In the genomic region with DNA sequence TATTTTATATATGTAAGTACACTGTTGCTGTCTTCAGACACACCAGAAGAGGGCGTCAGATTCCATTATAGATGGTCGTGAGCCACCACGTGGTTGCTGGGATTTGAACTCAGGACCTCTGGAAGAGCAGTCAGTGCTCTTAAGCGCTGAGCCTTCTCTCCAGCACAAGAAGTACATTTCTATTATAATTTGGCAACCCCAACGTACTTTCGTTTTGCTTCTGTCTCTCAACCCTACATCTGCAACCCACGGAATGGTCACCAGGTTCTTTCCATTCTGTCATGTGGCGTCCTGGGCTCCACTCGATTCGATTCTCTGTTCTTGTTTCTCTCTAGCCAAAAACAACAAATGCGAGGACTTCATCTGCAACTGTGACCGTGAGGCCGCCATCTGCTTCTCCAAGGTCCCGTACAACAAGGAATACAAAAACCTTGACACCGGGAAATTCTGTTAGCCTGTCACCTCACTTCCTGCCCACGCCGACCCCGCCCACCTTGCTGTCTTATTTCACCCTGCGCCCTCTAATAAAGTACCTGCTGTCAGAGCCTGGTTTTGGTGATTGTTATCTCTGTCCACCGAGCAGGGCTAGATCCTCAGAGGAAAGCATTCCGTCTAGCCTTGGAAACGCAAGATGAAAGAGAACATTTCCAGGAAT, we compare ENCODE assay signal across 13 mouse cellular contexts. TPM values are rescaled to one million over a fixed set of nuclear protein-coding genes. Genes with fewer than 3 reads are reported as not detected.
DNase-seq lines count a peak whose midpoint lies in the region; ATAC-seq and TF ChIP-seq lines count a peak whose summit lies in the region.
"Had no signal": no experiment of that assay in that cellular context is flagged by ENCODE, and none has a peak within 500 bp of the region (broad histone marks: within the 10 kb centered on the region; RNA-seq: fewer than 3 reads in every experiment).

No protein-coding gene starts in this region.

- H3K4me3 ChIP-seq in erythroblast, embryonic 14.5 days (replicated peaks): peak overlapping the region; percentile 30
- H3K4me3 ChIP-seq in liver, embryonic 11.5 days (ENCODE audit: low read depth, low read length): no peak overlapping the region
- H3K4me3 ChIP-seq in bone marrow, adult 2 months (replicated peaks; ENCODE audit: control insufficient read depth, low read depth, low read length): peak overlapping the region; percentile 29
- peak overlapping the region; percentile 37 for H3K4me3 ChIP-seq in small intestine, adult 2 months (ENCODE audit: low read depth, low read length)
- H3K4me3 ChIP-seq: embryonic facial prominence, embryonic 13.5 days; limb, embryonic 12.5 days had no signal

- H3K4me2 ChIP-seq in liver, embryonic 11.5 days: peak overlapping the region; percentile 31; the same call in 1 of the 2 replicates
- H3K4me2 ChIP-seq: limb, embryonic 12.5 days had no signal

- WGBS in liver, embryonic 11.5 days: 60% methylated on average over 22 of the region's 22 CpGs
- 40% methylated on average over 22 of the region's 22 CpGs for WGBS in bone marrow, adult 2 months
- 50% methylated on average over 22 of the region's 22 CpGs for WGBS in small intestine, adult 2 months

- DNase-seq in liver, embryonic 11.5 days (ENCODE audit: low spot score): no peak
- DNase-seq in liver: no peak
- no peak for DNase-seq in gastrocnemius, postnatal 4 days (ENCODE audit: low spot score in 2 of 2)
- DNase-seq in frontal cortex, postnatal 25 days (ENCODE audit: low spot score in 2 of 2): no peak
- DNase-seq: cerebellum, adult 18-20 months; layer of hippocampus, adult 9-11 months; right cerebral cortex, postnatal 25 days had no signal

- peaks cover 18% of the 10 kb centered on the region for H3K4me1 ChIP-seq in erythroblast, embryonic 14.5 days (ENCODE audit: control insufficient read depth)
- H3K4me1 ChIP-seq in liver, embryonic 11.5 days (replicated peaks; ENCODE audit: control insufficient read depth, insufficient read depth, low read length): peaks cover 9% of the 10 kb centered on the region
- no peaks in the 10 kb centered on the region for H3K4me1 ChIP-seq in bone marrow, adult 2 months (ENCODE audit: control insufficient read depth, insufficient read depth, low read length)
- peaks cover 3% of the 10 kb centered on the region; the same call in 1 of the 2 replicates for H3K4me1 ChIP-seq in small intestine, adult 2 months (ENCODE audit: control insufficient read depth, insufficient read depth, insufficient read length, low read length)

- H3K9ac ChIP-seq in liver, embryonic 11.5 days (ENCODE audit: low read depth, low read length): no peak overlapping the region
- H3K9ac ChIP-seq: limb, embryonic 12.5 days had no signal

- H3K27ac ChIP-seq in liver, embryonic 11.5 days (ENCODE audit: low read depth, low read length): no peak overlapping the region
- no peak overlapping the region for H3K27ac ChIP-seq in bone marrow, adult 2 months (ENCODE audit: control insufficient read depth, insufficient read depth, low read depth, low read length, poor library complexity)
- H3K27ac ChIP-seq in small intestine, adult 2 months (ENCODE audit: insufficient read depth, low read depth, low read length): no peak overlapping the region
- H3K27ac ChIP-seq: embryonic facial prominence, embryonic 13.5 days; limb, embryonic 12.5 days had no signal

- no peak for TF ChIP-seq CTCF in bone marrow, adult 2 months (IDR thresholded peaks at IDR 0.05; ENCODE audit: control insufficient read depth, insufficient read depth, low read length)
- TF ChIP-seq CTCF in small intestine, adult 2 months (IDR thresholded peaks at IDR 0.05; ENCODE audit: extremely low read depth, insufficient read length, insufficient replicate concordance, low read depth, low read length): no peak

- peaks cover 5% of the 10 kb centered on the region for H3K36me3 ChIP-seq in erythroblast, embryonic 14.5 days (ENCODE audit: control insufficient read depth)
- no peaks in the 10 kb centered on the region for H3K36me3 ChIP-seq in liver, embryonic 11.5 days (ENCODE audit: control insufficient read depth, insufficient read depth, low read length)
- H3K36me3 ChIP-seq in small intestine, adult 2 months (ENCODE audit: control insufficient read depth, insufficient read depth, low read length): peaks cover 2% of the 10 kb centered on the region

- no peak for ATAC-seq in erythroblast, adult 5-6 weeks (replicated peaks; ENCODE audit: low FRiP score, poor library complexity, severe bottlenecking)
- no peak for ATAC-seq in liver, embryonic 11.5 days (replicated peaks; ENCODE audit: low FRiP score)

- H3K27me3 ChIP-seq in erythroblast, embryonic 14.5 days (ENCODE audit: control insufficient read depth): peaks cover 15% of the 10 kb centered on the region
- H3K27me3 ChIP-seq in liver, embryonic 11.5 days (replicated peaks; ENCODE audit: control insufficient read depth, insufficient read depth, low read length): peaks cover 4% of the 10 kb centered on the region; the same call in 1 of the 2 replicates
- no peaks in the 10 kb centered on the region; the same call in 1 of the 2 replicates for H3K27me3 ChIP-seq in small intestine, adult 2 months (ENCODE audit: control insufficient read depth, insufficient read depth, low read length)
- H3K27me3 ChIP-seq: embryonic facial prominence, embryonic 13.5 days; limb, embryonic 12.5 days had no signal

- H3K9me3 ChIP-seq in erythroblast, embryonic 14.5 days (ENCODE audit: control insufficient read depth, low read length): no peaks in the 10 kb centered on the region
- no peaks in the 10 kb centered on the region for H3K9me3 ChIP-seq in liver, embryonic 11.5 days (ENCODE audit: control insufficient read depth, low read length)
- H3K9me3 ChIP-seq: embryonic facial prominence, embryonic 13.5 days; limb, embryonic 12.5 days had no signal

- no peak for TF ChIP-seq POLR2A in bone marrow, adult 2 months (IDR thresholded peaks at IDR 0.05; ENCODE audit: borderline replicate concordance, control insufficient read depth, low read depth, low read length)
- TF ChIP-seq POLR2A in small intestine, adult 2 months (IDR thresholded peaks at IDR 0.05; ENCODE audit: low read depth, low read length): no peak

RNA-seq across cellular contexts. Expression of a gene that starts 8.2 kb away (rescaled TPM):
- polyA plus RNA-seq in erythroblast, embryonic 14.5 days (2012): not detected in 2 replicates
- not detected in 2 replicates for total RNA-seq in erythroblast, adult 5-6 weeks (2015; ENCODE audit: low replicate concordance)
- total RNA-seq in erythroblast, adult 5-6 weeks (2017; ENCODE audit: low replicate concordance): not detected in 2 replicates
- polyA plus RNA-seq in liver, embryonic 11.5 days (2014; fragmentation: Nextera tagmentation; extraction: Ambion mirVana): 0.89 and 1.2 TPM in 2 replicates
- polyA plus RNA-seq in bone marrow, adult 2 months (2011; ENCODE audit: insufficient read depth, insufficient read length, low replicate concordance, missing spikeins): 10.3 TPM in 1 of 2 replicates, not detected in the other
- 5.2 and 2,024 TPM in 2 replicates for polyA plus RNA-seq in small intestine, adult 2 months (2012; rRNA removed)
- total RNA-seq in gastrocnemius, postnatal 4 days (2021): not detected
- polyA plus RNA-seq: embryonic facial prominence, embryonic 13.5 days; limb, embryonic 12.5 days had no signal

RNA-seq across cellular contexts. Expression of a gene that starts 10.2 kb away (rescaled TPM):
- 0.23 and 0.45 TPM in 2 replicates for polyA plus RNA-seq in erythroblast, embryonic 14.5 days (2012)
- 3.1 and 5.9 TPM in 2 replicates for total RNA-seq in erythroblast, adult 5-6 weeks (2015; ENCODE audit: low replicate concordance)
- 0.60 and 2.0 TPM in 2 replicates for total RNA-seq in erythroblast, adult 5-6 weeks (2017; ENCODE audit: low replicate concordance)
- 14.8 and 15.2 TPM in 2 replicates for polyA plus RNA-seq in liver, embryonic 11.5 days (2014; fragmentation: Nextera tagmentation; extraction: Ambion mirVana)
- polyA plus RNA-seq in bone marrow, adult 2 months (2011; ENCODE audit: insufficient read depth, insufficient read length, low replicate concordance, missing spikeins): 9.0 and 13.2 TPM in 2 replicates
- polyA plus RNA-seq in small intestine, adult 2 months (2012; rRNA removed): 9.9 and 13.6 TPM in 2 replicates
- 10 to 100 TPM; 13.4 to 16.8 TPM for total RNA-seq in gastrocnemius, postnatal 4 days (2021)

RNA-seq across cellular contexts. Expression of a gene that starts 32.2 kb away (rescaled TPM):
- polyA plus RNA-seq in erythroblast, embryonic 14.5 days (2012): 1.6 and 2.0 TPM in 2 replicates
- 18.8 and 38.5 TPM in 2 replicates for total RNA-seq in erythroblast, adult 5-6 weeks (2015; ENCODE audit: low replicate concordance)
- 14.8 and 57.5 TPM in 2 replicates for total RNA-seq in erythroblast, adult 5-6 weeks (2017; ENCODE audit: low replicate concordance)
- polyA plus RNA-seq in liver, embryonic 11.5 days (2014; fragmentation: Nextera tagmentation; extraction: Ambion mirVana): 12.4 and 14.0 TPM in 2 replicates
- 32.5 and 71.6 TPM in 2 replicates for polyA plus RNA-seq in bone marrow, adult 2 months (2011; ENCODE audit: insufficient read depth, insufficient read length, low replicate concordance, missing spikeins)
- 65.1 and 136 TPM in 2 replicates for polyA plus RNA-seq in small intestine, adult 2 months (2012; rRNA removed)
- 100 to 1,000 TPM; 170 to 175 TPM for total RNA-seq in gastrocnemius, postnatal 4 days (2021)

RNA-seq across cellular contexts. Expression of a gene that starts 44.9 kb away (rescaled TPM):
- polyA plus RNA-seq in erythroblast, embryonic 14.5 days (2012): 0.14 TPM in 1 of 2 replicates, not detected in the other
- not detected in 2 replicates for total RNA-seq in erythroblast, adult 5-6 weeks (2015; ENCODE audit: low replicate concordance)
- not detected in 2 replicates for total RNA-seq in erythroblast, adult 5-6 weeks (2017; ENCODE audit: low replicate concordance)
- 7.5 and 9.7 TPM in 2 replicates for polyA plus RNA-seq in liver, embryonic 11.5 days (2014; fragmentation: Nextera tagmentation; extraction: Ambion mirVana)
- polyA plus RNA-seq in bone marrow, adult 2 months (2011; ENCODE audit: insufficient read depth, insufficient read length, low replicate concordance, missing spikeins): 0.61 and 0.95 TPM in 2 replicates
- 4.6 and 9.0 TPM in 2 replicates for polyA plus RNA-seq in small intestine, adult 2 months (2012; rRNA removed)
- total RNA-seq in gastrocnemius, postnatal 4 days (2021): 1 to 10 TPM; 6.2 to 6.5 TPM
